In genomic region chr6:73367616-73368015, GRCm38 (mm10) we compare ENCODE assay signal across 8 mouse cellular contexts.
DNase-seq lines count a peak whose midpoint lies in the region; ATAC-seq and TF ChIP-seq lines count a peak whose summit lies in the region.

No protein-coding gene starts in this region.

- peak; percentile 89 for TF ChIP-seq CTCF in Patski (IDR thresholded peaks at IDR 0.05)

- DNase-seq in Patski (ENCODE audit: low read depth, low spot score), result peak; percentile 7
- DNase-seq in cerebellum, adult 9-10 months, result peak; percentile 88
- peak; percentile 62 for DNase-seq in layer of hippocampus, adult 9-11 months
- peak; percentile 80 for DNase-seq in lung, postnatal 10 days
- DNase-seq in retina, embryonic 14.5 days (ENCODE audit: low spot score), result peak; percentile 93
- no peak for DNase-seq in Muller cell, postnatal 12 days (ENCODE audit: inconsistent ontology term)

- no peaks in the 10 kb centered on the region for H3K9me3 ChIP-seq in hindbrain, embryonic 12.5 days (replicated peaks)

- ATAC-seq in Patski, result peak; percentile 92
- peak; percentile 94 for ATAC-seq in frontal cortex, adult (ENCODE audit: low TSS enrichment)
- ATAC-seq in hindbrain, embryonic 12.5 days (ENCODE audit: low FRiP score), result peak; percentile 83

- H3K9ac ChIP-seq in hindbrain, embryonic 12.5 days, result no peak overlapping the region

- 4% methylated on average over 5 of the region's 5 CpGs for WGBS in hindbrain, embryonic 12.5 days

- CTCF ChIA-PET in Patski (lab: Charles Lee), result no interaction called here

- no peak overlapping the region for H3K27ac ChIP-seq in hindbrain, embryonic 12.5 days

- no peak overlapping the region for H3K4me3 ChIP-seq in hindbrain, embryonic 12.5 days

- peaks cover 5% of the 10 kb centered on the region; the same call in 1 of the 2 replicates for H3K4me1 ChIP-seq in hindbrain, embryonic 12.5 days

- no peak overlapping the region for H3K4me2 ChIP-seq in hindbrain, embryonic 12.5 days (replicated peaks)

- H3K36me3 ChIP-seq in hindbrain, embryonic 12.5 days, result no peaks in the 10 kb centered on the region

- H3K27me3 ChIP-seq in Patski, result peaks cover 6% of the 10 kb centered on the region
- peaks cover 8% of the 10 kb centered on the region; the same call in 1 of the 2 replicates for H3K27me3 ChIP-seq in hindbrain, embryonic 12.5 days

- in situ Hi-C loops in Patski (cut with MboI; ENCODE audit: low pct_unique_long_range_greater_than_20kb), result no loop called here

- POLR2A ChIA-PET in Patski (lab: Charles Lee), result no interaction called here
